Mouse (Mus musculus) midbrain, embryonic 14.5 days (tissue): Measurements from ENCODE around the gene Abi2. TPM values are rescaled to one million over a fixed set of nuclear protein-coding genes. Genes with fewer than 3 reads are reported as not detected.

Source experiments
- ATAC-seq: fragments of 200-750 bp; cut with Nextera tagmentation; 2 replicates; pipeline ENCODE4 v1.8.0; 2017; ENCODE audit warnings: moderate number of reproducible peaks, moderate library complexity; ENCODE audit not compliant: low FRiP score, low TSS enrichment
- DNase-seq: peaks from one replicate; pipeline ENCODE4 v3.0.0-alpha.2; 2015
- H3K27ac ChIP-seq: fragments of 300-500 bp; sonication (generic); replicated peaks from 2 replicates; pipeline ENCODE4 v1.5.1; 2014; ENCODE audit warnings: mild to moderate bottlenecking, low read depth, low read length, moderate library complexity
- H3K27me3 ChIP-seq: fragments of 300-500 bp; sonication (generic); 2 replicates; pipeline ENCODE4 v1.6.1; 2014; ENCODE audit warnings: low read length, control low read depth, mixed read lengths; ENCODE audit not compliant: control insufficient read depth, insufficient read depth
- H3K36me3 ChIP-seq: fragments of 300-500 bp; sonication (generic); 2 replicates; pipeline ENCODE4 v1.6.1; 2014; ENCODE audit warnings: low read length, control low read depth; ENCODE audit not compliant: control insufficient read depth, insufficient read depth
- H3K4me1 ChIP-seq: fragments of 300-500 bp; sonication (generic); 2 replicates; pipeline ENCODE4 v1.6.1; 2014; ENCODE audit warnings: mild to moderate bottlenecking, antibody characterized with exemption, low read length, control low read depth; ENCODE audit not compliant: control insufficient read depth, insufficient read depth
- H3K4me2 ChIP-seq: fragments of 300-500 bp; sonication (generic); 2 replicates; pipeline ENCODE4 v1.6.1; 2014; ENCODE audit warnings: mild to moderate bottlenecking, low read length, moderate library complexity
- H3K4me3 ChIP-seq: fragments of 300-500 bp; sonication (generic); replicated peaks from 2 replicates; pipeline ENCODE4 v1.5.1; 2014; ENCODE audit warnings: low read depth, low read length
- H3K9ac ChIP-seq: fragments of 300-500 bp; sonication (generic); replicated peaks from 2 replicates; pipeline ENCODE4 v1.6.1; 2014; ENCODE audit warnings: mild to moderate bottlenecking, low read length, moderate library complexity
- H3K9me3 ChIP-seq: fragments of 300-500 bp; sonication (generic); 2 replicates; pipeline ENCODE4 v1.6.1; 2016; ENCODE audit warnings: low read length, control low read depth, mixed read lengths; ENCODE audit not compliant: control insufficient read depth
- WGBS: fragments of 180-500 bp; shearing (Covaris S2); extraction: QIAGEN DNeasy Blood & Tissue Kit; methylation state at CpG from one replicate; pipeline ENCODE4 v1.1.7; 2014; 5-methylcytosine and 5-hydroxymethylcytosine counted together
- polyA plus RNA-seq: library from polyadenylated mRNA; unstranded; fragments of >200 nt; fragmentation: Nextera tagmentation; extraction: Ambion mirVana; gene quantifications from 2 replicates; pipeline ENCODE4 v1.2.1, GENCODE M21; 2014

Gene Abi2
- 79.7 and 84.0 TPM in 2 replicates for polyA plus RNA-seq

DNA sequence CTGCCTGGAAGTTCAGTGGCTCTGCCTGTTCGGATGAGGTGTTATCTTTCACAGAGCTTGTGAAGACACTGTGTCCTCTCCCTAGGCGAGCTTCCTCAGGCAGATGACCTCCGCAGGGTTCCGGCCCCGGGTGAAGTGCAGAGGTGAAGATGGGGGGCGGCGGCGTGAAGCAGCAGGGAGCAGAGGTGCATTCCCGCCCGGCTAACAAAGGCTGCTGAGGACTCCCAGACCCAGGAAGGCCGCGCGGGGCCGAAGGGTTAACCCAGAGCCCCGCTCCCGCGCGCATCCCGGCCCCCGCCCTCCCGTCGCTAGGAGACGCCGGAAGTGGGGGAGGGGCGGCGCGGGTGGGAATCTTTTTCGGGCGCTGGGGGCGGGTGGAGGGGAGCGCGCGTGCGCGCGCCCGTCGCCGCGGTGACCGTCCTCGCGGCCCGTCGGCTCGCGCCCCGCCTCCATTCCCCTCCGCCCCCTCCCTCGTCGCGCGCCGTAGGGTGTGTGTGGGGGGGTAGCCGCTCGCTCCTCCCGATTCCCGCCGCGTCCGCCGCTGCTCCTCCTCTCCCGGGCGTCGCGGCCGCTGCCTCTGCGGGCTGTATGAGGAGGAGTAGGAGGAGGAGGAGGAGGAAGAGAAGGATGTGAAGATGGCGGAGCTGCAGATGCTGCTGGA, at the start of gene Abi2:
Gene Abi2, plus strand, starts transcription at position 452 of the 661 bp plus-strand sequence.
- Histone ChIP-seq H3K27ac (peak within 1 kb of the TSS; percentile 98), H3K9me3 (no peaks in the 10 kb centered on the region), H3K4me1 (peaks cover 15% of the 10 kb centered on the region), H3K36me3 (no peaks in the 10 kb centered on the region), H3K4me3 (peak within 1 kb of the TSS; percentile 80), H3K4me2 (peak within 1 kb of the TSS; percentile 63), H3K9ac (peak within 1 kb of the TSS; percentile 95), H3K27me3 (no peaks in the 10 kb centered on the region)
- under 1% methylated on average over 65 of the region's 69 CpGs for WGBS
- DNase-seq: peak; percentile 98
- ATAC-seq: peak; percentile 94

DNA sequence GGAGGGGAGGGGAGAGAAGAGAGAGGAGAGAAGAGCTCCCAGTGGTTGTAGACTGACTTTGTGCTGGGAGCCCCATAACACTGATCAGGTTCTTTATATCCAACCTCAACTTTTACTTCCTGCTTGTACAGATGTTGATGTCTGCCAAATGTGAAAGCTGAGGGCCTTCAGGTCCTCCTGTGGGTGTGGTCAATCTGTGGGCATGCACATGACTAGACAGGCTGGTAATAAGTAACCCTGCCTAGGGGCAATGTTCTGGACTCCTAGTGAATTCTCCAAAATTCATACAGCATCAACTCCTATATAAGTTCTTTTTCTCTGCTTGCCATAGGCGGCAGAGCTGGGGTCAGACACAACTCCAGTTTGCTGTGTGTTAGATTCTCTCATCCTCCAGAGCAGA, 47.8 kb upstream of the Abi2 start:
- H3K27ac ChIP-seq: no peak overlapping the region
- H3K4me1 ChIP-seq: no peaks in the 10 kb centered on the region
- no peak overlapping the region for H3K4me2 ChIP-seq
- DNase-seq (no peak), ATAC-seq (no peak)
- H3K36me3 ChIP-seq: 0 out of 2 replicates have a peak, but pooled peaks cover 3% of the 10 kb centered on the region
- no peak overlapping the region for H3K9ac ChIP-seq
- H3K27me3 ChIP-seq: no peaks in the 10 kb centered on the region
- WGBS: 93% methylated on average over 1 of the region's 1 CpGs
- no peaks in the 10 kb centered on the region for H3K9me3 ChIP-seq
- no peak overlapping the region for H3K4me3 ChIP-seq

DNA sequence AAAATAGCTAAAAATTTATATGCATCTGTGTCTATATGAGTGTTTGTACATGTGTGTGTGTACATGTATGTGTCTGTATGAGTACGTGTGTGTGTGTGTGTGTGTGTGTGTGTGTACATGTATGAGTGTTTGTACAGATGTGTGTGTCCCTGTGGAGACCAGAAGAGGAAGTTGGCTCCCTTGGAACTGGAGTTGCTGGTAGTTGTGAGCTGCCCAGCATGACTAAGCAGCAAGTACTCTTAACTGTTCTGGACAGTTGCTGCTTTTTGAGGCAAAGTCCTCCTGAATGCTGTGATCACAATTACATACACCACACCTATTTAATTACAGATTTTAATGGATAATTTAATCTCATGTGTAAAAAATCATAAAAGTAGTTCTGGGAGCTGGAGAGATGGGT, 32.9 kb upstream of the Abi2 start:
- H3K4me2 ChIP-seq: no peak overlapping the region
- H3K9me3 ChIP-seq: no peaks in the 10 kb centered on the region
- no peak overlapping the region for H3K4me3 ChIP-seq
- no peak for DNase-seq
- H3K9ac ChIP-seq: no peak overlapping the region
- no peaks in the 10 kb centered on the region for H3K27me3 ChIP-seq
- peaks cover 4% of the 10 kb centered on the region; the same call in 1 of the 2 replicates for H3K36me3 ChIP-seq
- no peaks in the 10 kb centered on the region for H3K4me1 ChIP-seq
- no peak for ATAC-seq
- no peak overlapping the region for H3K27ac ChIP-seq
- 96% methylated on average over 1 of the region's 1 CpGs for WGBS

DNA sequence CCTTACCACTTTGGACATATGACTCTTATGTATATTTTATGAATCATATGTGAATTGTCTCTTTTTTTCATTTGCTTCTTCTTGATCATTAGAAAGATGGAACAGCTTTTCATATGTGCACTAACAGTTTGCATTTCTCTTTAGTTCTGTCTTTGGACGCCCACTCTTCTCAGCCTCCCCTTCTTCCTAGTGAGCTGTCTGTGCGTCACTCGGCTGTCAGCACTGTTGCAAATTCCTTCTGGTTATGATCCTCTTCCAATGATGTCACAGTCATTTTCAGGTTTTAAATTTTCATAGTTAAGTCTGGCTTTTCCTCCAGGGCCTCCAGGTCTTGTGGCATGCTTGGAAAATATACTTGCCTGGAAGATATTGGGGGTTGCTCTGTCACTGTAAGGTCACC, 27.5 kb upstream of the Abi2 start:
- peaks cover 9% of the 10 kb centered on the region; the same call in 1 of the 2 replicates for H3K36me3 ChIP-seq
- H3K4me3 ChIP-seq: no peak overlapping the region
- H3K4me2 ChIP-seq: no peak overlapping the region
- no peaks in the 10 kb centered on the region for H3K9me3 ChIP-seq
- DNase-seq: no peak
- ATAC-seq: no peak
- no peaks in the 10 kb centered on the region for H3K4me1 ChIP-seq
- H3K27me3 ChIP-seq: no peaks in the 10 kb centered on the region
- no peak overlapping the region for H3K9ac ChIP-seq
- WGBS: 96% methylated on average over 3 of the region's 3 CpGs
- H3K27ac ChIP-seq: no peak overlapping the region

DNA sequence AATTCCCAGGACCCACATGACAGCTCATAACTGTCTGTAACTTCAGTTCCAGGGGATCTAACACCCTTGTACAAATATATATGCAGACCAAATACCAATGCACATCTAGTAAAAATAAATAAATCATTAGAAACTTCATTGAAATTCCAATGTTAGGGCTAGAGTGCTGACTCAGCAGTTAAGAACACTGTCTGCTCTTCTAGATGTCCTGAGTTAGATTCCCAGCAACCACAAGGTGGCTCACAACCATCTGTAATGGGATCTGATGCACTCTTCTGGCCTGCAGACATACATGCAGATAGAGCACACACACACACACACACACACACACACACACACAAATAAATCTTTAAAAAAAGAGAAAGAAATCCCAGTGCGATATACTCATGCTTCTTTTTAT, 4.6 kb upstream of the Abi2 start:
- H3K4me1 ChIP-seq: no peaks in the 10 kb centered on the region; the same call in 1 of the 2 replicates
- ATAC-seq: no peak
- 97% methylated on average over 1 of the region's 1 CpGs for WGBS
- no peak overlapping the region for H3K9ac ChIP-seq
- H3K36me3 ChIP-seq: no peaks in the 10 kb centered on the region
- no peak overlapping the region for H3K4me3 ChIP-seq
- H3K9me3 ChIP-seq: no peaks in the 10 kb centered on the region
- H3K27me3 ChIP-seq: no peaks in the 10 kb centered on the region
- peak; percentile 21 for DNase-seq
- H3K4me2 ChIP-seq: no peak overlapping the region
- H3K27ac ChIP-seq: no peak overlapping the region

DNA sequence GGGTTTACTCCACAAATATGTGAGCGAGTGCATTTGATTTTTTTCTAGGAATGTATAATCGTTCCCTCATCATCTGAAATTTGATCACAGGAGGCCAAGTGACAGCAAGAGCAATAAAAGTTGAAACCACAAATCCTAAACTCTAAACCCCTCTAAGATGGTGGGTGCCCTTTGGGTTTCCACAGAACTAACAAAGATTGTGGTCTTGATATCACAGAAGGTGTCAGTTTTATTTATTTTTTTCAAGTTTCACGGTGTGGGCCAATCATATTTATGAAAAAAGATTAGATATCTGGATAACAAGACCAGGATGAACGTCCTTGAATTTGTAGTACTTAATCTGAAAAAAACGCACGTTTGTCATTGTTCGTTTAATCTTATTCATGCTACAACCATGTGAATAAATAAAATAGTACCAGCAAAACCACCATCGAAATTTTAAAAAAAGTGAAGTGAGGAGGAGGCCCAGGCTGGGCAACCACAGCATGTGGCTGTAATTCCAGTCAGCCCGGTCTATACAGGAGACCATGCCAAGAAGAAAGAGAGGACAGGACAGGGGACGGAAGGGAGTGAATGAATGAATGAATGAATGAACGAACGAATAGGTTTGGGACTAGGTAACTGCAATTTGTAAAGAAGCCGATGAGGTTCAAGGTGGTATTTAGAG, 785 bp upstream of the Abi2 start:
- whole genome bisulfite sequencing: 19% methylated on average over 13 of the region's 13 CpGs
- ATAC-seq (peak; percentile 55), DNase-seq (no peak)
- peak overlapping the region; percentile 80 for H3K4me3 ChIP-seq
- H3K27me3 ChIP-seq: no peaks in the 10 kb centered on the region
- no peaks in the 10 kb centered on the region for H3K9me3 ChIP-seq
- peaks cover 15% of the 10 kb centered on the region for H3K4me1 ChIP-seq
- H3K36me3 ChIP-seq: no peaks in the 10 kb centered on the region
- H3K27ac ChIP-seq: peak overlapping the region; percentile 98
- H3K9ac ChIP-seq: peak overlapping the region; percentile 95
- H3K4me2 ChIP-seq: peak overlapping the region; percentile 63

DNA sequence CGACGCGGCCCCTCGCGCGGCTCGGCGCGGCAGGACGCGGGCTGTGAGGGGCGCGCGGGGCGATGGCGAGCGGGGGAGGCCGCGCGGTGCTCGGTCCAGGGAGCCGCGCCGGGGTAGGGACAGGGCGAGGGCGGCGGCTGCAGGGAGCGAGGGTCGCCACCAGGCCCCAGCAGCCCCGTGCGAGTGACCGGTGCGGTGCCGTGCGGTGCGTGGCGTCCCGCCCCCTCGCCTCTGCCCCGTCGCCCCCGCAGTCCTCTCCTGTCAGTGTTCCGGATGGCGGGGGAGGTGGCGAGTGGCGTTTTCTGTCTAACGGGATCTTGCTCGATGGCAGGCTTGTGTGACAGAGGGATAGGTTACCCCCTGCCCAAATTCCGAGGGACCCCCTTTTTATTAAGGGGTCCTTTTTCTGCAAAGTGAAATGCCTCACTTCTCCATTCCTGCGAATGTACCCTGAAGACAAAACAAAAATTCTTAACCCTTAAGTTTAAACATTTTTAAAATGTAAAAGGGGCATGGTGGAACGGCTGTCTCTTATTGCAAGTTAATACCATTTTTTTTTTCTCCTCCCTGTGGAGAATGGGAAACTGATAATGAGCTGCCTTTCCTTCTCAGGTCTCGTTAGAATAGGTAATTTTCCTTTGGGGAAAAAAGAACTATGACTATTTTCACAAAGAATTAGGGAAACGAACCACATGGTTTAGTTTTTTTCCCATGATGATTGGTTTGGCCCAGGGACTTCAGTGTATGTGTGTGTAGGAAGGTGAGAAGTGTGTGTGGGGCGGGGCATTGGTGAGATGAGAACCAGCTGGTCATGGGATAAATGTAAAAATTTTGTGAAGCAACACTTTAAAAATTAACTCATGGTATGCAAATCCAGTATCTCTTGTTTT, 754 bp downstream of the Abi2 start:
- Histone ChIP-seq H3K4me3 (peak overlapping the region; percentile 80), H3K4me1 (peaks cover 15% of the 10 kb centered on the region), H3K27me3 (no peaks in the 10 kb centered on the region), H3K4me2 (peak overlapping the region; percentile 63), H3K27ac (peak overlapping the region; percentile 98), H3K9ac (peak overlapping the region; percentile 95), H3K36me3 (no peaks in the 10 kb centered on the region), H3K9me3 (no peaks in the 10 kb centered on the region)
- peak; percentile 39 for DNase-seq
- ATAC-seq: peak; percentile 78
- WGBS: 2% methylated on average over 54 of the region's 54 CpGs

DNA sequence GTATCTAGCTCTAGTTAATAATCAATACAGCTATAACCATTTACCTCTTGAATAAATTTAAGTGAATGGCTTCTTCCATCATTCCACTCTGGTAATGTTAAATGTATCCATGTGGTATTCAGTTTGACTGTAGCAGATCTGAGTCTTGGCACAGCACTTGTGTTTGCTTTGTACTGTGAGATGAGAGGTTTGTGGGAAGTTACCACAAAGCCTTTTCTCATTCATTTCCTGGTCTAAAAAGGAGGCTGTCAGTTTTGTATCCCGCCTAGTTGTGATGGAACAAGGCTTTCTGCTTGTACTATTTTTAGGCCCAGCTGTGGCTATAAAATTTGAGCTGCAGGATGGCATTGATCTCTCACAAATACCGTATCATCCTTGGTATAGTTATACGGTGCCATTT, 7.3 kb downstream of the Abi2 start:
- H3K4me2 ChIP-seq: no peak overlapping the region
- peaks cover 3% of the 10 kb centered on the region; the same call in 1 of the 2 replicates for H3K4me1 ChIP-seq
- no peak overlapping the region for H3K9ac ChIP-seq
- ATAC-seq (no peak), DNase-seq (no peak)
- H3K27ac ChIP-seq: no peak overlapping the region
- 0 out of 2 replicates have a peak, but pooled peaks cover 2% of the 10 kb centered on the region for H3K9me3 ChIP-seq
- H3K36me3 ChIP-seq: no peaks in the 10 kb centered on the region
- H3K27me3 ChIP-seq: no peaks in the 10 kb centered on the region
- no peak overlapping the region for H3K4me3 ChIP-seq
- WGBS: 67% methylated on average over 3 of the region's 3 CpGs
